Mouse (Mus musculus): Measurements from ENCODE around the gene Rfxap.
"Not testable (repeated sequence)": the region's sequence is repeated elsewhere in the genome, so short reads cannot be mapped to it uniquely, and the experiment has no call there.

The Rfxap gene

GRCm38 (mm10) chr3:54768592-54768991 is 39.0 kb downstream of the Rfxap start:
- in situ Hi-C loops (cut with MboI, MseI): no loop called here

- in situ Hi-C loops (cut with MboI, MseI): no loop called here
Observed at GRCm38 (mm10) chr3:54766811-54767210, 40.8 kb downstream of the Rfxap start.

GRCm38 (mm10) chr3:54766034-54766433 is 41.6 kb downstream of the Rfxap start:
- in situ Hi-C loops (cut with MboI, MseI): no loop called here

DNA sequence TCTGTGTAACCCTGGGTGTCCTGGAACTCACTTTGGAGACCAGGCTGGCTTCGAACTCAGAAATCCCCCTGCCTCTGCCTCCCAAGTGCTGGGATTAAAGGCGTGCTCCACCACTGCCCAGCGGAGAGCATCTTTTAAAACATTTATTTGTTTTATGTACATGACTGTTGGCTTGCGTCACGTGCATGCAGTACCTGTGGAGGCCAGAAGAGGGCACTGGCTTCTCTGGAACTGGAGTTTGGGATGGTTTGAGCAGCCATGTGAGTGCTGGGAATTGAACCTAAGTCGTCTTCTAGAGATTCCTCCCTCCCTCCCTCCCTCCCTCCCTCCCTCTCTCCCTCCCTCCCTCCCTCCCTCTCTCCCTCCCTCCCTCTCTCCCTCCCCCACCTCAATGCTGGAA is 42.1 kb downstream of the Rfxap start:
- in situ Hi-C loops (cut with MboI, MseI): not testable (repeated sequence)

GRCm38 (mm10) chr3:54764418-54764817 is 43.2 kb downstream of the Rfxap start:
- in situ Hi-C loops (cut with MboI, MseI): no loop called here

DNA sequence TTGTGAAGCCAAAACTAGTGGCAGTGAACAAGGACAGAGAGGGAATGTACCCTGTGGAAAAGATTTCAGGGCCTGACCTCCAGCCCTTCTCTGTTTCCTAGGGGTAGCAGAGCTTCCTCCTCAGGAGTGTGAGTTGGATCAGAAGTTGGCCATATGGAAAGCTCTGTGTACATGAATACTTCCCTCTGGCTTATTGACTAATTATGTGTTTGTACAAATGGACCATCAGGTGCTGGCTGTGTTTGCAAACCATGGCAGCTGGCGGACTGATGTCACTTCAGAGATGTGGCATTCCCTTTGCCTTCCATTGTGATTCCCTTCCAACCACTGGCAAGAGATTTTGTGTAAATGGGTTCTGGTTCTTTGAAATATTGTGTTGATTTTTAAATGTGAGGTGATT is 46.3 kb downstream of the Rfxap start:
- in situ Hi-C loops (cut with MboI, MseI): no loop called here

DNA sequence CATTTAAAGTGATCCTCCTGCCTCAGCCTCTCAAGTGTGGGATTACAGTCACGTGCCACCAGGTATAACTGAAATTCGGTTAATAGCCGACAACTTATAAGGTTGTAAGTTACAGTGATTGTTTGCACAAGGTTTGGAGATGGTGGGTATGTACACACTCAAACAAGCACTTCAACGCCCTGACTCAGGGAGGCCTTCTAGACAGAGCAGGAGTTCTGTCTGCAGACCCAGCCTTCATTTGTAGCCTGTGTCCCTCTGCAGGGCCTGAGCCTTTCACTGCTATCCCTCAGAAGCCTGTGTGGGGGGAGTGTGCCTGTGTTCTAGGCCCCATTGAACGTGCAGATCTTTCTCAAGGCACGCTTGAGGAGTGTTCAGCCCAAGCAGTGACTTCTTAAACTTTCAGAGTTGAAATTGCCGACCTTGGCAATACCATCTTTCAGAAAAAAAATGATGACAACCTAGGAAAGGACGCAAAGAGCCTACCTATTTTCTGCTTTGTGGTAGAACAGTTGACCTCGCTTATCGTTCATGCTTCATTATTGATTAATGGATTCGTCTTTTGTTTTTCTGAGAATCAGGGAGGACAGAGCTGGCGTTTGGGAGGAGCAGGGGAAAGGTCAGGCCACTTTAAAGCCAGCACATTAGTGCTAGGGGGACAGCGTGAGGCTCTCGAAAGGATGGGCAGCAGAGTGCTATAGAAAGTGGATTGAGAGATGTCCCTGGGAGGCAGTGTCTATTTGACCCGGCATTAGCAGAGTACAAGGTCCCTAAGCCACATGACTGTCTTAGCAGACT is 47.1 kb downstream of the Rfxap start:
- in situ Hi-C loops (cut with MboI, MseI): no loop called here

DNA sequence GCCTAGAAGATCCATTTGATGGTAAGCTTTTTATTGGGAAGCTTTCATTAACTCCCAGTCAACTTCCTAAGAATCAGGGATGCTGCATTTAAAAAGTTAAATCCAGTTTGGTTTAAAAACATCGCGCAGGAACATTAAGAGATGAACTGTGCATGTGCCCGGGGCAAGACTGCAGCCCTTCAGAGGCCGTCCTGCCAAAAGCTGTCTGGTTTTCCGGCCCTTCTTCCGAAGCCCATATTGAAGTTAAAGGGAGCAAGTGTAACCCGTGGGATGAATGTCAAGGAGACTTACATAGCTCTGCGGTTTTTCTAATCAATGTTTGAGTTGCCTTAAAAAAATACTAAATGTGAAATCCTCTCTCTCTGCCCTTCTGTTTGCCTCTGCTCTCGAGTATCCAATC is 48.4 kb downstream of the Rfxap start:
- in situ Hi-C loops (cut with MboI, MseI): no loop called here

- in situ Hi-C loops (cut with MboI, MseI): no loop called here
Observed at GRCm38 (mm10) chr3:54757446-54757845, 50.1 kb downstream of the Rfxap start.

DNA sequence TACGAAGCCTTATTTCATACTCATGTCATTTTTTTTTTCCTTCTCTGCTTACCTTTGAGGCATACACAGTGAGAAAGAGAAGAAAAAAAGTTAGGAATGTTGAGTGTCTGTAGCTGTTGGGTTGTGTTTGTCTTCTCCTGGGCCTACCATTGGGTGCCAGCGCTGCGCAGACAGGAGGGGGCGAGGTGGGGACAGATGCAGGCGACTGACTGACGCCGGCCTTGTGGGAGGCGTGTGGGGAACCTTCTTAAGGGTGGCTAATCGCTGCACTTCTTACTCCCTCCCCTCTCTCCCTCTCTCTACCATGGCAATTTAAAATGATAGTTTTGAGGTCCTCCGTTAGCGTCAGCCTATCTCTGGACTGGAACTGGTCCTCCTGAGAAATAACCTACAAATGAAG is 51.5 kb downstream of the Rfxap start:
- in situ Hi-C loops (cut with MboI, MseI): no loop called here

- in situ Hi-C loops (cut with MboI, MseI): no loop called here
Observed at GRCm38 (mm10) chr3:54755145-54756041, 52.2 kb downstream of the Rfxap start, which contains the start of gene Smad9. Smad9 (plus strand) TSS chr3:54755582.

GRCm38 (mm10) chr3:54753411-54753810 is 54.2 kb downstream of the Rfxap start:
- in situ Hi-C loops (cut with MboI, MseI): no loop called here
